Mouse (Mus musculus) monocyte, adult 5-6 weeks (primary cell): ENCODE data around the gene Slc30a1. TPM values are rescaled to one million over a fixed set of nuclear protein-coding genes. Genes with fewer than 3 reads are reported as not detected.

Experiments
- total RNA-seq: library from RNA; stranded (forward); fragments of 200-1000, 200-491, 200-594 nt; gene quantifications from 3 replicates; pipeline ENCODE4 v1.2.3, GENCODE M21; 2017

Gene Slc30a1
- total RNA-seq, 1 experiment from 2014 or later: 23.0 TPM

Other genes with a start within 250 kb of the Slc30a1 start
- 14.8 to 29.1 TPM (median 26.9 TPM) in 3 replicates for gene Lpgat1, start 188.9 kb upstream of the Slc30a1 start, total RNA-seq
- 0.97 to 3.6 TPM (median 1.1 TPM) in 3 replicates for gene Nek2, start 85.3 kb upstream of the Slc30a1 start, total RNA-seq
- not detected in 3 replicates for gene Rd3, start 70.6 kb downstream of the Slc30a1 start, total RNA-seq
- 27.1 to 48.1 TPM (median 30.7 TPM) in 3 replicates for gene Traf5, start 185.8 kb downstream of the Slc30a1 start, total RNA-seq
- gene Rcor3, start 231.3 kb downstream of the Slc30a1 start, total RNA-seq: 6.2 to 19.5 TPM (median 10.7 TPM) in 3 replicates